Mouse (Mus musculus): ENCODE data around the gene Nol3. TPM values are rescaled to one million over a fixed set of nuclear protein-coding genes. Genes with fewer than 3 reads are reported as not detected.

Nol3 gene
- total RNA-seq, 2 experiments from 2014 or later, result 0.04 TPM; not detected in 1

Other genes starting within 250 kb of the Nol3 start
- gene Ces3a, start 227.5 kb upstream of the Nol3 start, total RNA-seq (2015), result not detected in 2 replicates
- not detected in 2 replicates for gene Ces3a, start 227.5 kb upstream of the Nol3 start, total RNA-seq (2017)
- not detected in 2 replicates for gene Ces3b, start 192.4 kb upstream of the Nol3 start, total RNA-seq (2015)
- gene Ces3b, start 192.4 kb upstream of the Nol3 start, total RNA-seq (2017), result not detected in 2 replicates
- gene Ces4a, start 144.3 kb upstream of the Nol3 start, total RNA-seq (2015), result not detected in 2 replicates
- gene Ces4a, start 144.3 kb upstream of the Nol3 start, total RNA-seq (2017), result not detected in 2 replicates
- 146 and 152 TPM in 2 replicates for gene Cbfb, start 105.5 kb upstream of the Nol3 start, total RNA-seq (2015)
- gene Cbfb, start 105.5 kb upstream of the Nol3 start, total RNA-seq (2017), result 157 and 178 TPM in 2 replicates
- 20.8 and 31.3 TPM in 2 replicates for gene D230025D16Rik, start 51.0 kb upstream of the Nol3 start, total RNA-seq (2015)
- gene D230025D16Rik, start 51.0 kb upstream of the Nol3 start, total RNA-seq (2017), result 21.2 and 23.9 TPM in 2 replicates
- gene B3gnt9, start 21.0 kb upstream of the Nol3 start, total RNA-seq (2015), result 0.22 and 0.27 TPM in 2 replicates
- gene B3gnt9, start 21.0 kb upstream of the Nol3 start, total RNA-seq (2017), result 0.17 and 0.37 TPM in 2 replicates
- 7.0 and 8.7 TPM in 2 replicates for gene Tradd, start 11.5 kb upstream of the Nol3 start, total RNA-seq (2015)
- gene Tradd, start 11.5 kb upstream of the Nol3 start, total RNA-seq (2017), result 14.2 and 15.4 TPM in 2 replicates
- 2.3 and 3.2 TPM in 2 replicates for gene Fbxl8, start 11.5 kb upstream of the Nol3 start, total RNA-seq (2015)
- gene Fbxl8, start 11.5 kb upstream of the Nol3 start, total RNA-seq (2017), result 1.2 and 2.3 TPM in 2 replicates
- not detected in 2 replicates for gene Hsf4, start 6.3 kb upstream of the Nol3 start, total RNA-seq (2015)
- gene Hsf4, start 6.3 kb upstream of the Nol3 start, total RNA-seq (2017), result not detected in 2 replicates
- gene 4931428F04Rik, start 13.7 kb downstream of the Nol3 start, total RNA-seq (2015), result 2.1 and 4.2 TPM in 2 replicates
- 1.5 and 1.8 TPM in 2 replicates for gene 4931428F04Rik, start 13.7 kb downstream of the Nol3 start, total RNA-seq (2017)
- 0.52 and 0.61 TPM in 2 replicates for gene Exoc3l, start 20.0 kb downstream of the Nol3 start, total RNA-seq (2015)
- gene Exoc3l, start 20.0 kb downstream of the Nol3 start, total RNA-seq (2017), result 0.20 and 1.6 TPM in 2 replicates
- gene E2f4, start 21.5 kb downstream of the Nol3 start, total RNA-seq (2015), result 121 and 126 TPM in 2 replicates
- 47.0 and 53.6 TPM in 2 replicates for gene E2f4, start 21.5 kb downstream of the Nol3 start, total RNA-seq (2017)
- 0.49 and 0.71 TPM in 2 replicates for gene Elmo3, start 29.5 kb downstream of the Nol3 start, total RNA-seq (2015)
- gene Elmo3, start 29.5 kb downstream of the Nol3 start, total RNA-seq (2017), result 0.33 and 0.88 TPM in 2 replicates
- gene Lrrc29, start 50.1 kb downstream of the Nol3 start, total RNA-seq (2015), result 1.2 and 2.0 TPM in 2 replicates
- gene Lrrc29, start 50.1 kb downstream of the Nol3 start, total RNA-seq (2017), result 1.3 and 2.9 TPM in 2 replicates
- gene Tmem208, start 50.2 kb downstream of the Nol3 start, total RNA-seq (2015), result 70.7 and 84.0 TPM in 2 replicates
- 41.0 and 50.3 TPM in 2 replicates for gene Tmem208, start 50.2 kb downstream of the Nol3 start, total RNA-seq (2017)
- 5.0 and 6.2 TPM in 2 replicates for gene Fhod1, start 71.8 kb downstream of the Nol3 start, total RNA-seq (2015)
- 2.3 and 2.9 TPM in 2 replicates for gene Fhod1, start 71.8 kb downstream of the Nol3 start, total RNA-seq (2017)
- gene Slc9a5, start 72.7 kb downstream of the Nol3 start, total RNA-seq (2015), result 0.54 and 0.79 TPM in 2 replicates
- gene Slc9a5, start 72.7 kb downstream of the Nol3 start, total RNA-seq (2017), result under 0.01 and 0.61 TPM in 2 replicates
- gene Plekhg4, start 97.1 kb downstream of the Nol3 start, total RNA-seq (2015), result not detected in 2 replicates
- not detected in 2 replicates for gene Plekhg4, start 97.1 kb downstream of the Nol3 start, total RNA-seq (2017)
- gene Kctd19, start 137.4 kb downstream of the Nol3 start, total RNA-seq (2015), result not detected in 2 replicates
- 0.12 TPM in 1 of 2 replicates, not detected in the other for gene Kctd19, start 137.4 kb downstream of the Nol3 start, total RNA-seq (2017)
- 0.30 TPM in 1 of 2 replicates, not detected in the other for gene Lrrc36, start 137.4 kb downstream of the Nol3 start, total RNA-seq (2015)
- 0.91 and 1.2 TPM in 2 replicates for gene Lrrc36, start 137.4 kb downstream of the Nol3 start, total RNA-seq (2017)
- 0.27 TPM in 1 of 2 replicates, not detected in the other for gene Tppp3, start 195.4 kb downstream of the Nol3 start, total RNA-seq (2015)
- gene Tppp3, start 195.4 kb downstream of the Nol3 start, total RNA-seq (2017), result 0.57 and 2.4 TPM in 2 replicates
- 4.8 and 5.7 TPM in 2 replicates for gene Zdhhc1, start 220.8 kb downstream of the Nol3 start, total RNA-seq (2015)
- 2.7 and 5.0 TPM in 2 replicates for gene Zdhhc1, start 220.8 kb downstream of the Nol3 start, total RNA-seq (2017)
- gene Hsd11b2, start 242.6 kb downstream of the Nol3 start, total RNA-seq (2015), result 0.10 and 0.12 TPM in 2 replicates
- not detected in 2 replicates for gene Hsd11b2, start 242.6 kb downstream of the Nol3 start, total RNA-seq (2017)

All from megakaryocyte progenitor cell, adult 5-6 weeks (primary cell).